Mouse (Mus musculus) hindbrain, embryonic 12.5 days (tissue): ENCODE measurements around the gene Fshr. TPM values are rescaled to one million over a fixed set of nuclear protein-coding genes. Genes with fewer than 3 reads are reported as not detected.

Experiments
- ATAC-seq: fragments of 200-750 bp; cut with Nextera tagmentation; 2 replicates; pipeline ENCODE4 v1.8.0; 2017; ENCODE audit warnings: moderate TSS enrichment; ENCODE audit not compliant: low FRiP score
- H3K27ac ChIP-seq: fragments of 300-500 bp; sonication (generic); 2 replicates; pipeline ENCODE4 v1.5.1; 2016; ENCODE audit warnings: mild to moderate bottlenecking
- H3K27me3 ChIP-seq: fragments of 300-500 bp; sonication (generic); 2 replicates; pipeline ENCODE4 v1.6.1; 2016; ENCODE audit warnings: mild to moderate bottlenecking
- H3K36me3 ChIP-seq: fragments of 300-500 bp; sonication (generic); 2 replicates; pipeline ENCODE4 v1.6.1; 2016; ENCODE audit warnings: mild to moderate bottlenecking
- H3K4me1 ChIP-seq: fragments of 300-500 bp; sonication (generic); 2 replicates; pipeline ENCODE4 v1.6.1; 2016
- H3K4me2 ChIP-seq: fragments of 300-500 bp; sonication (generic); replicated peaks from 2 replicates; pipeline ENCODE4 v1.6.1; 2016; ENCODE audit warnings: mild to moderate bottlenecking
- H3K4me3 ChIP-seq: fragments of 300-500 bp; sonication (generic); 2 replicates; pipeline ENCODE4 v1.5.1; 2016; ENCODE audit warnings: mild to moderate bottlenecking
- H3K9ac ChIP-seq: fragments of 300-500 bp; sonication (generic); 2 replicates; pipeline ENCODE4 v1.6.1; 2016; ENCODE audit warnings: mild to moderate bottlenecking, moderate library complexity
- H3K9me3 ChIP-seq: fragments of 300-500 bp; sonication (generic); replicated peaks from 2 replicates; pipeline ENCODE4 v1.6.1; 2016; ENCODE audit warnings: mild to moderate bottlenecking
- WGBS: fragments of 180-500 bp; shearing (Covaris S2); methylation state at CpG from one replicate; pipeline ENCODE4 v1.1.7; 2016; 5-methylcytosine and 5-hydroxymethylcytosine counted together
- polyA plus RNA-seq: library from polyadenylated mRNA; unstranded; fragments of >200 nt; fragmentation: Nextera tagmentation; extraction: Ambion mirVana; gene quantifications from 2 replicates; pipeline ENCODE4 v1.2.1, GENCODE M21; 2016

The Fshr gene
- polyA plus RNA-seq, 1 experiment from 2014 or later = not detected

DNA sequence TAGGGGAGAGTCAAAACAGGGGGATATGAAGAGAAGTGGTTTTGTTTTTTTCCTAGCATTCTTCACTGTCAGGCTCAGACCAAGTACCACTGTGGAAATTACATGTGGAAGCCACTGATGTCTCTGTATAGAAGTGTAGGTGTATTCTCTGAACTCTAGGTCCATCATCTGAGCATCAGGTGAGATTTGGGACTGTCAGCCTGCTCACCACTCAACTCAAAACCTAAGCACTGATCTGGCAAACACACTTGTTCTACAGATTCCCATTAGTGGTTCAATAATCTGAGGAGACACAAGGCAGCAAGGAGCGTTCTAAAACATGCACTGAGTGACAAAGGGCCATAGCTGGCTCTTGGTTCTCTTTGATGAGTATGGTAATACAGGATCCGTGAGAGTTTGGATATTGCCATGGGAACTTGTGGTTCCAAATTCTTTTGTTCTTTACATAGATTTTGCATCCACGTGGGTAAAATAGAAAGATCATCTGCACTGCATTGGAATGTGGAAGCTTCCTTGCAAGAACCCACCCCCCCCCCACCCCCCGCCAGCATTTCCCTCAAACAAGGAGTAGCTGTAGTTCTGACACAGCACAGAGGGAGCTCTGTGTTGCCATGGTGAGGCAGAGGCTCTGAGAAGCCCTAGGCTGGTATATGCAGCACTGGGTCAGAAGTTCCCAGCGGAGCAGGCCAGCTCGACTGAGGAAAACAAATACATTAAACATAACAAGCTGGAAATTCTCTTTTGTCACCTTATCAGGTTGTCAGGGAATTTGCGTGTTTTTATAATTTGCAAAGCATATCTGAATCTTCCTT is 262.9 kb downstream of the Fshr start:
- Histone ChIP-seq H3K36me3 (no peaks in the 10 kb centered on the region), H3K9me3 (no peaks in the 10 kb centered on the region), H3K4me3 (no peak overlapping the region), H3K27ac (peak overlapping the region; percentile 79), H3K27me3 (no peaks in the 10 kb centered on the region), H3K4me2 (0 out of 2 replicates have a peak overlapping the region, but pooled peaks have one; percentile 17), H3K9ac (no peak overlapping the region), H3K4me1 (peaks cover 19% of the 10 kb centered on the region)
- ATAC-seq = peak; percentile 98
- 5% methylated on average over 7 of the region's 7 CpGs for WGBS

DNA sequence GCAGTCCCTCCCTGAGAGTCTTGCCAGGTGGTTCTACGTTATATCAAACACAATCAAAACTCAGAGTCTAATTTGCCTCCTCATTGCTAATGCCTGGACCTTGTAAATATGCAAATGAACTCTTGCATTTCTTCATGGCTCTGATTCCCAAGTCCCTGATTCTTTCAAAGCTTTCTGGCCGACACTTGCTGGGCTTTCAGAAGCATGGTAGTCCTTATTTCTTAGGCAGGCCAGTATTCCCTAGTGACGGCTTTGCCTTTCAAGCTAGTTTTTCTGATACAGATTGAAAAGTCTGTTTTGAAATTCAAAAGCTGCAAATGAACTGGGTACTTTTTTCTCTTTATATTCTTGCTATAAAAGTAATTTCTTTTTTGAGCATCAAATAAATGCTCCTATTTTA is 263.5 kb downstream of the Fshr start:
- H3K4me3 ChIP-seq = no peak overlapping the region
- no peaks in the 10 kb centered on the region for H3K27me3 ChIP-seq
- H3K9me3 ChIP-seq = no peaks in the 10 kb centered on the region
- ATAC-seq = no peak
- peak overlapping the region; percentile 79 for H3K27ac ChIP-seq
- no peak overlapping the region for H3K4me2 ChIP-seq
- H3K4me1 ChIP-seq = peaks cover 19% of the 10 kb centered on the region
- H3K9ac ChIP-seq = no peak overlapping the region
- WGBS = 23% methylated on average over 3 of the region's 3 CpGs
- H3K36me3 ChIP-seq = no peaks in the 10 kb centered on the region
